Mouse (Mus musculus): ENCODE results near the gene Aebp1. TPM values are rescaled to one million over a fixed set of nuclear protein-coding genes. Genes with fewer than 3 reads are reported as not detected.

The Aebp1 gene
- polyA plus RNA-seq, 1 experiment from 2014 or later: 24.3 TPM

DNA sequence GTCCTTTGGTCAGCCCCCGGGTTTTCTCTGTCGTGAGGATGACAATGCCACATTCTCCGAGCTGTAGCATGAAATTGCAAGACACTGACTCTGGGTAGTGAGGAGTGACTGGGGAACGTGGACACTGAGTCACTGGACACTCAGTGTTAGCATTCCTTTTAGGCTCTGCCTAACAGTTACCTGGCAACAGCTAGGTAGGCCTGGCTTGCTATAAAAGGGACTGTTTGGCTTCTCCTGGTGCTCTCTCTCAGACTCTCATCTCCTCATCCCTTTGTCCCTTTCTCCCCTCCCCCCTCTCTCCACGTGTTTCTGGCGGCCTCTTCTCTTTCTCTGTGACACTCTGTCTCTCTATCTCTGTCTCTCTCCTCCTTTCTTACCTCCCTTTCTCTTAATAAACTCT, 40.6 kb downstream of the Aebp1 start:
- DNase-seq (ENCODE audit: low spot score): no peak
- Histone ChIP-seq H3K4me3 (peak overlapping the region; percentile 53), H3K4me1 (replicated peaks) (peaks cover 60% of the 10 kb centered on the region), H3K9me3 (no peaks in the 10 kb centered on the region), H3K27ac (peak overlapping the region; percentile 88), H3K27me3 (ENCODE audit: insufficient read depth, poor library complexity, severe bottlenecking) (peaks cover 54% of the 10 kb centered on the region), H3K36me3 (no peaks in the 10 kb centered on the region)
- WGBS: 3% methylated on average over 6 of the region's 6 CpGs

DNA sequence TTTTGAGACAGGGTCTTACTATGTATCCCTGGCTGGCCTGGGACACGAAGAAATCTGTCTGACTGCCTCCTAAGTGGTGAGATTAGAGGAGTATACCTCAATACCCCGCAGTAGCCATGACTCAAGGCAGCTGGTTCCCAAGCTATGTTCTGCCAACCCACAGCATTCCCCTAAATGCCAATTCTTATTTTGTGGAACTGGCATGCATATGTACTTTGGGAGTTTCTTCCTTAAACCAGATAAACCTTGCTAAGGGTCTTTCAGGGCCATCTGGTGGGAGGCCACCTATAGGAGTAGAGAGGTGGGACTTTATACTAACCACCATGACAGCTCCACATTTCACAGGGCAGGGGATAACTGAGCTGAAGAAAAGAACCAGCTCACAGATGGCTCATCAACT, 42.1 kb downstream of the Aebp1 start:
- 90% methylated on average over 2 of the region's 2 CpGs for WGBS
- H3K4me1 ChIP-seq (replicated peaks): peaks cover 49% of the 10 kb centered on the region
- no peak overlapping the region for H3K4me3 ChIP-seq
- no peak overlapping the region for H3K27ac ChIP-seq
- no peaks in the 10 kb centered on the region for H3K9me3 ChIP-seq
- H3K36me3 ChIP-seq: no peaks in the 10 kb centered on the region
- peaks cover 42% of the 10 kb centered on the region for H3K27me3 ChIP-seq (ENCODE audit: insufficient read depth, poor library complexity, severe bottlenecking)
- no peak for DNase-seq (ENCODE audit: low spot score)

DNA sequence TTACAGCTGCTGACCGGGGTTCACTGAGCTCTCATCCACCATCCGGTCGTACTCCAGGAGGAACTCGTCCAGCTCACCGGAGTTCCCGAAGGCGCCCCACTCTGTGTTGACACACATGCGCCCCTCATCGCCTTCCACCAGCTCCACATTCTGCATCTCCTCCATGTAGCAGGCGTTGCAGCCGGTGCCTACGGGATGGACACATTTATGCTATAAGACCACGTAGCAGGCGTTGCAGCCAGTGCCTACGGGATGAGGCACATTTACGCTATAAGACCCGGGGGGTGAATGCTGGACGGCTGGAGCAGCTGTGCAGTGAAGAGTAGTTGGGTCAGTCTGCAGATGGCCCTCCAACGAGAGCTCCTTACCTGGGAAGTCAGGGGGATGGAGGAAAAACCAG, 42.6 kb downstream of the Aebp1 start:
- no peak overlapping the region for H3K27ac ChIP-seq
- H3K4me3 ChIP-seq: no peak overlapping the region
- H3K9me3 ChIP-seq: no peaks in the 10 kb centered on the region
- no peaks in the 10 kb centered on the region for H3K36me3 ChIP-seq
- 89% methylated on average over 19 of the region's 19 CpGs for WGBS
- peaks cover 45% of the 10 kb centered on the region for H3K4me1 ChIP-seq (replicated peaks)
- no peak for DNase-seq (ENCODE audit: low spot score)
- H3K27me3 ChIP-seq (ENCODE audit: insufficient read depth, poor library complexity, severe bottlenecking): peaks cover 40% of the 10 kb centered on the region

DNA sequence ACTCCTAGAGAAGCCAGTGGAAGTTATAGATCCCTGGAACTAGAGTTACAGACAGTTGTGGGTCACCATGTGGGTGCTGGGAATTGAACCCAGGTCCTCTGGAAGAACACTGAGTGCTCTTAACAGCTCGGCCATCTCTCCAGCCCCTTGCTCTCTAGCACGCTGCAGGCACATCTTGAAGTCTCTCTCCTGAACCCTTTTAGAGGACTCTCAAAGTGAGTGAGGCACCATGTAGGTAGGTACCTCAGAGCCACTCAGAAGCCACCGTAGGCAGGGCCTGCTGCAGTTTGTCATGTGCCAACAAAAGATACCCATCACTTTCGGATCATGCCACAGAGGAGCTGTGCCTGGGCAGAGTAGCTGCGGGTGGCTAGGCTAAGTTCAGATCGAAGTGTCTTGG, 43.1 kb downstream of the Aebp1 start:
- peaks cover 38% of the 10 kb centered on the region for H3K27me3 ChIP-seq (ENCODE audit: insufficient read depth, poor library complexity, severe bottlenecking)
- H3K4me3 ChIP-seq: no peak overlapping the region
- H3K9me3 ChIP-seq: no peaks in the 10 kb centered on the region
- 0 out of 2 replicates have a peak overlapping the region, but pooled peaks have one; percentile 29 for H3K27ac ChIP-seq
- H3K4me1 ChIP-seq (replicated peaks): peaks cover 45% of the 10 kb centered on the region
- 94% methylated on average over 6 of the region's 6 CpGs for WGBS
- no peak for DNase-seq (ENCODE audit: low spot score)
- H3K36me3 ChIP-seq: no peaks in the 10 kb centered on the region

DNA sequence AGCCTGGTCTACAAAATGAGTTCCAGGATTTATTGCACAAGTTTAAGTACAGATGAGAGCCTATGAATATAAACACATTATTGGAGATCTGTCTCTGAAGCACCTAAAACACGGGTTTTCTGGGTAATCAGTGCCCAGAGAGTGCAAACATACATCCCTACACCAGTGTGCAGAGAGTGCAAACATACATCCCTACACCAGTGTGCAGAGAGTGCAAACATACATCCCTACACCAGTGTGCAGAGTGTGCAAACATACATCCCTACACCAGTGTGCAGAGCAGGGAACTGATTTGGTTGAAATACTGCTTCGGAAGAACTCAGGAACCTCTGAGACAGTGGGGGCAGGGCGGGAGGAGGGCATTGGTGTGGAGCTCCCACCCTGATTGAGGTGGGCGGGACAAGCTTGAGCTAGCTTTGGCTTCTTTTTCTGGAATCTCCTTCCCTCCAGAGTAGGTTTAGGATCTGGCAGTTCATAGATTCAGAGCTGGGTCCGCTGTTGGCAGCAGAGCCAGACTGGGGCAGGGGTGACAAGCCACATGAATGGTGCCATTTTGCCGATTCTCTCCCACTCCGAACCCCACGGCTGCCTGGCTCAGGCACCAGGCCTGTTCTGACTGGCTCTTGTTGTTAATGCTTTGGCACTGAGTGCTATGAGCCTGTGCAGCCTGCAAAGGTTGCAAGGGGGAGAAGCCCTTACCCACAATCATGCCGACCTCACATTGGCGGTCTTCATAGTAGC, 44.2 kb downstream of the Aebp1 start:
- DNase-seq (ENCODE audit: low spot score): no peak

DNA sequence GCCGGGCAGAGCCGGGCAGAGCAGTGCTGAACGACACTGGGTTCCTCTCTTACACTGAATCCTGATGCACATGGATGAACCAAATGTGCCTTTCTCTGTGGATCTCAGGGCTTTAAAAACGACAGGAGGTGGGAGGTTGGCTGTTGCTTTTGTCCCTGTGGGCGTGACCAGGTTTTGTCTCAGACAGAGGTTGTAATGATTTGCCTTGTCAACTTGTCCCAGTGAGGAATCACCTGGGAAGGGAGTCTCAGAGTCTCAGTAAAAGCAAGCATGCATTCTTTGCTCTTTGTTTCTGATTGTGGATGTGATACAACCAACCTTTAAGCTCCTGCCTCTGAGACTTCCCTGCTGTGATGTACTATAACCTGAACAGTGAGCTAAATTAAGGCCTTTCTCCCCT, 45.3 kb downstream of the Aebp1 start:
- no peak overlapping the region for H3K27ac ChIP-seq
- DNase-seq (ENCODE audit: low spot score): no peak
- H3K4me3 ChIP-seq: no peak overlapping the region
- H3K27me3 ChIP-seq (ENCODE audit: insufficient read depth, poor library complexity, severe bottlenecking): peaks cover 19% of the 10 kb centered on the region
- H3K4me1 ChIP-seq (replicated peaks): peaks cover 26% of the 10 kb centered on the region
- no peaks in the 10 kb centered on the region for H3K36me3 ChIP-seq
- WGBS: 45% methylated on average over 5 of the region's 5 CpGs
- no peaks in the 10 kb centered on the region for H3K9me3 ChIP-seq

More for the DNA sequence above, 44.2 kb downstream of the Aebp1 start:
- Histone ChIP-seq H3K27me3 (ENCODE audit: insufficient read depth, poor library complexity, severe bottlenecking) (peaks cover 27% of the 10 kb centered on the region), H3K36me3 (no peaks in the 10 kb centered on the region), H3K4me3 (no peak overlapping the region), H3K4me1 (replicated peaks) (peaks cover 38% of the 10 kb centered on the region), H3K9me3 (no peaks in the 10 kb centered on the region), H3K27ac (no peak overlapping the region)
- WGBS: 87% methylated on average over 10 of the region's 10 CpGs

DNA sequence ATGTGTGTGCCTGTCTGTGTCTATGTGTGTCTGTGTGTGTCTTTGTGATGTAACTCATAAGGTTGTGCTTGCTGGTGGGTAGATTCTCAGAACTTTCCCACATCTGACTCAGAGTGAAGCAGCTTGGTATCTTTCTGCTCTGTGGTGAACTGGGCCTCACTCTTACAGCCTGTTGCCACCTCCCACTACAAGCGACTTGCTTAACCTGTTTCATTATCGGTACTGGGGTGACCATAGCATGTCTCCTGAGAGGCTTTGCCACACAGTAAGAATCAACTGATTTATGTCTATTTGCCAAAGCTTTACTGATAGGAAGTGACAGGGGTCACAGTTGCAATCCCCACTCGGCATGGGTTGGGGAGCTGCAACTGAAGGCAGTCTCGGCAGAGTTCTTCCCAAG, 46.9 kb downstream of the Aebp1 start:
- peaks cover 5% of the 10 kb centered on the region; the same call in 1 of the 2 replicates for H3K27me3 ChIP-seq (ENCODE audit: insufficient read depth, poor library complexity, severe bottlenecking)
- H3K4me1 ChIP-seq (replicated peaks): peaks cover 14% of the 10 kb centered on the region; the same call in 1 of the 2 replicates
- H3K4me3 ChIP-seq: no peak overlapping the region
- H3K27ac ChIP-seq: no peak overlapping the region
- H3K36me3 ChIP-seq: no peaks in the 10 kb centered on the region
- H3K9me3 ChIP-seq: no peaks in the 10 kb centered on the region
- no peak for DNase-seq (ENCODE audit: low spot score)
- WGBS: 86% methylated on average over 4 of the region's 4 CpGs

DNA sequence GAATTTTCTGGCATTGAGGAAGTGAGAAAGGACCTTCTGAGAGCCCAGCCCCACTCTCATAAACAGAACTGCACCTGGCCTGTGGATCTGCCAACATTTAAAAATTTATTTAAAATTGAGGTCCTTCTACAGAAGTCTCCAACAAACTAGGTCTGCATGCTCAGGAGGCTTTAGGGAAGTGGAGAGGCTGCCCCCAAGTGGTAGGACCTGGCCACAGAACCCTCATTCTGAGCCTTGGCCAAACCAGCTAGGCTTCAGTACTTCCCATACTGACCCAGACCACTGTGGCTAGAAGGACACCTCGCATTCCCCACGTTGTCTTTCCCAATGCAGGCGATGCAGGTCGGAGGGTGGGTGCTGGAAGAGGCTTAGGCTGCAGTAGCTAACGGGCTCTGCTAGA, 50.9 kb downstream of the Aebp1 start:
- Histone ChIP-seq H3K27me3 (ENCODE audit: insufficient read depth, poor library complexity, severe bottlenecking) (peaks cover 11% of the 10 kb centered on the region; the same call in 1 of the 2 replicates), H3K4me1 (replicated peaks) (peaks cover 11% of the 10 kb centered on the region; the same call in 1 of the 2 replicates), H3K27ac (peak overlapping the region; percentile 16; the same call in 1 of the 2 replicates), H3K9me3 (no peaks in the 10 kb centered on the region), H3K4me3 (no peak overlapping the region), H3K36me3 (no peaks in the 10 kb centered on the region)
- peak; percentile 61 for DNase-seq (ENCODE audit: low spot score)
- WGBS: 28% methylated on average over 5 of the region's 5 CpGs

DNA sequence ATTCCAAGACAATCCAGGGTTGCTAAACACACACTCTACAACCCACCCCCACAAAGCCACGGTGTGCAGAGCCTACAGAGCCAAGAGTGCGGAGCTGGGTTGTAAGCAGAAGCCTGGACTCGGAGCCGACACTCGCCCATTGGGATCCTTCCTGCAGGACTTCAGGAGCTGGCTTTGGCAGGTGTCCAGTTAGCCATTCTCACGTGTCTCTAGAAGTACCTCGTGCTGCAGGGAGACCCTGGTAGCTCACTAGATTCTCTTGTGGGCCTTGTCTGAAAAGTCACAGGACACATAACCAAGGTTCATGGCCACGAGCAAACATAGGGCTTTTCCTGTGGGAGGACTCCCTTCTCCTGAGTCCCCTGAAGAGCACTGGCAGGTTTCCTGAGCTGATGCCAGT, 51.5 kb downstream of the Aebp1 start:
- DNase-seq (ENCODE audit: low spot score): no peak
- H3K27me3 ChIP-seq (ENCODE audit: insufficient read depth, poor library complexity, severe bottlenecking): peaks cover 11% of the 10 kb centered on the region; the same call in 1 of the 2 replicates
- 78% methylated on average over 8 of the region's 8 CpGs for WGBS
- no peaks in the 10 kb centered on the region for H3K9me3 ChIP-seq
- no peaks in the 10 kb centered on the region for H3K36me3 ChIP-seq
- H3K4me1 ChIP-seq (replicated peaks): peaks cover 11% of the 10 kb centered on the region; the same call in 1 of the 2 replicates
- 0 out of 2 replicates have a peak overlapping the region, but pooled peaks have one; percentile 16 for H3K27ac ChIP-seq
- H3K4me3 ChIP-seq: no peak overlapping the region

DNA sequence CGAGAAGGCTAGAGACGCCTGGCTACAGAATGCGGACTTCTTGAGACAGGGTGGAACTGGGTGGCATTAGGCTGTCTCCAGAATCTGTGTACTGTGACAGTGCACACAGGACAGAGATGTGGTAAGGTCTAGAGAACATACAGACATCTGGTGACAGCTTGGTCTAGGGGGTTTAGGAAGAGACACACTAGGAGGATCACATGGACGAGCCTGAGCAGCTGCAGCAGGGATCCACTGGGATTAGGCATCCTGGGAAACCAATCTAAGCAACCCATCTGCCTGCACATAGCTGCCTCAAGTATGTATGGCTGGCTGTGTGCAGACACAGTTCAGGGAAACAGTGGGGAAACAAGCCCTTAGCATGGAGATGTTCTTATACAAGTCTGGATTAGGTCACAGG, 52.2 kb downstream of the Aebp1 start:
- Histone ChIP-seq H3K27me3 (ENCODE audit: insufficient read depth, poor library complexity, severe bottlenecking) (peaks cover 8% of the 10 kb centered on the region; the same call in 1 of the 2 replicates), H3K4me3 (no peak overlapping the region), H3K4me1 (replicated peaks) (peaks cover 11% of the 10 kb centered on the region; the same call in 1 of the 2 replicates), H3K9me3 (no peaks in the 10 kb centered on the region), H3K36me3 (no peaks in the 10 kb centered on the region), H3K27ac (no peak overlapping the region)
- WGBS: 81% methylated on average over 4 of the region's 4 CpGs
- no peak for DNase-seq (ENCODE audit: low spot score)

DNA sequence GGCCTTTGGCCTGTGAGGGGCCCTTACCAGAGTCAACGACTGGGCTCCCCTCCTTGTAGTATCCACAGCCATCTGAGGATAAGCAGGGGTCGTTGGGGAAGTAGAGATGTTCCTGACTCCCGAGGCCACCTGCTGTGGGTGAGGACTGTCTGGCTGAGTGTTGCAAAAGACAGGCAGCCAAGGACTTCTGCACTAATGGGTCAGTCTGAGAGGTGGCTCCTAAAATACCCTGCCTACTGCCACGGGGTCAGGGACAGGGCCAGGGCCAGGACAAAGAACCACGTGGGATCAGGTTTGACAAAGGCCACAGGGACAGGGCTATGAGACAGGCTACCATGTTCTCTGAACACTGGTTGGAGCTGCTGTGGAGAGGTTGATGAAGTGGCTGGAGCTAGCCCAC, 53.2 kb downstream of the Aebp1 start:
- Histone ChIP-seq H3K27ac (peak overlapping the region; percentile 23; the same call in 1 of the 2 replicates), H3K4me3 (no peak overlapping the region)
- DNase-seq (ENCODE audit: low spot score): no peak

DNA sequence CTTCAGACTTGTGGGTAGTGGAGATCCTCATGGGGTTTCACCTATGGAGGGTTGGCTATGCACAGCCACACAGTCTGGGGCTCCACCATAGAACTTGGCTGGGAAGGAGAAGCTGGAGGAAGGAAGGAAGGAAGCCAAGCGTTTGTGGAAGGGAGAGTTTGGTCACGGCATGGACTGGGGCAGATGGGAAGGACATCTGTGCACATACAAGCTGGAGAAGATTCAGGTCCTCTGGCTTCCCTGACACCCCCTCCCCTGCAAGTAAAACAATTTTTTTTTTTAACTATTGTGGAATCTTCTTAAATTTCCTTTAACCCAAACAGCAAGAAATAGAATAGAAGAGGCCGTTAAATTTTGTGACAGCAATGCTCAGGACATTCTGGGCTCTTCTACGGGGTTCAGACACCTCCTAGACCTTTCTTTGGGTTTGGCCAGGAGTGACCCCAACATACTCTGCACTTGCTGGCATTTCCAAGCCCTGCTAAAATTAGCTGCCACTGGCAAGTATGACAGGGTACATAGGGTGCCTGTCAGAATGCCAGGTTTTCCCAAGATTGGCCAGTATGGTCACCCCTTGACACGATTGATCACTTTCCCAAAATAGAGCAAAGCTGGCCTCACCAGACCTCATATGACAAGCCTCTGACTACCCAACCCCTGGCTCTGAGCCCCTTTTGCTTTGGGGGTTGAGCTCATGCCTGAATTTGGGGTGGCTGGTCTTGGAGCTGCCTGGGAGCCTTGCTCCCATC, 53.9 kb downstream of the Aebp1 start:
- no peak for DNase-seq (ENCODE audit: low spot score)
- 0 out of 2 replicates have a peak, but pooled peaks cover 6% of the 10 kb centered on the region for H3K27me3 ChIP-seq (ENCODE audit: insufficient read depth, poor library complexity, severe bottlenecking)
- WGBS: 90% methylated on average over 5 of the region's 5 CpGs
- no peaks in the 10 kb centered on the region for H3K36me3 ChIP-seq
- peaks cover 17% of the 10 kb centered on the region for H3K4me1 ChIP-seq (replicated peaks)
- no peaks in the 10 kb centered on the region for H3K9me3 ChIP-seq
- H3K27ac ChIP-seq: peak overlapping the region; percentile 23; the same call in 1 of the 2 replicates
- no peak overlapping the region for H3K4me3 ChIP-seq

More for the DNA sequence above, 53.2 kb downstream of the Aebp1 start:
- Histone ChIP-seq H3K4me1 (replicated peaks) (peaks cover 11% of the 10 kb centered on the region; the same call in 1 of the 2 replicates), H3K36me3 (no peaks in the 10 kb centered on the region), H3K9me3 (no peaks in the 10 kb centered on the region), H3K27me3 (ENCODE audit: insufficient read depth, poor library complexity, severe bottlenecking) (0 out of 2 replicates have a peak, but pooled peaks cover 6% of the 10 kb centered on the region)
- WGBS: 62% methylated on average over 5 of the region's 5 CpGs

DNA sequence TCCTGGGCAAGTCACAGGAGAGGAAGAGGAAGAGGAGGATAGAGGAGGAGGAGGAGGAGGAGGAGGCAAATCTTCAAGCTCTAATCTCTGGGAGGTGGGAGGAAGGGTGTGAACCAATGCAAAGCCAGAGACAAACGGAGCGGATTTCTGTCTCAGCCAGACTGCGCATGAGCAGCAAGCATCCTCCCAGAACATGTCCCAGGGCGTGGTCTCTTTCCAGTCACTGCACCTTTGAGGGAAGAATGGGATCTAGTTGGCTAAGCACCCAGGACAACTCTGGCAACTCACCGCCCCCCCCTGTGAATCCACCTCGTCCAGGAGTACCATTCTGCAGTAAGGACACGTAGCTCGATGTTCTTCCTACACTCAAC, 54.4 kb downstream of the Aebp1 start:
- Histone ChIP-seq H3K36me3 (no peaks in the 10 kb centered on the region), H3K27ac (no peak overlapping the region), H3K4me1 (replicated peaks) (peaks cover 17% of the 10 kb centered on the region), H3K27me3 (ENCODE audit: insufficient read depth, poor library complexity, severe bottlenecking) (0 out of 2 replicates have a peak, but pooled peaks cover 6% of the 10 kb centered on the region), H3K4me3 (no peak overlapping the region), H3K9me3 (no peaks in the 10 kb centered on the region)
- no peak for DNase-seq (ENCODE audit: low spot score)
- WGBS: 71% methylated on average over 8 of the region's 8 CpGs
